Mouse (Mus musculus): ENCODE data around the gene Hnf4a.

DNA sequence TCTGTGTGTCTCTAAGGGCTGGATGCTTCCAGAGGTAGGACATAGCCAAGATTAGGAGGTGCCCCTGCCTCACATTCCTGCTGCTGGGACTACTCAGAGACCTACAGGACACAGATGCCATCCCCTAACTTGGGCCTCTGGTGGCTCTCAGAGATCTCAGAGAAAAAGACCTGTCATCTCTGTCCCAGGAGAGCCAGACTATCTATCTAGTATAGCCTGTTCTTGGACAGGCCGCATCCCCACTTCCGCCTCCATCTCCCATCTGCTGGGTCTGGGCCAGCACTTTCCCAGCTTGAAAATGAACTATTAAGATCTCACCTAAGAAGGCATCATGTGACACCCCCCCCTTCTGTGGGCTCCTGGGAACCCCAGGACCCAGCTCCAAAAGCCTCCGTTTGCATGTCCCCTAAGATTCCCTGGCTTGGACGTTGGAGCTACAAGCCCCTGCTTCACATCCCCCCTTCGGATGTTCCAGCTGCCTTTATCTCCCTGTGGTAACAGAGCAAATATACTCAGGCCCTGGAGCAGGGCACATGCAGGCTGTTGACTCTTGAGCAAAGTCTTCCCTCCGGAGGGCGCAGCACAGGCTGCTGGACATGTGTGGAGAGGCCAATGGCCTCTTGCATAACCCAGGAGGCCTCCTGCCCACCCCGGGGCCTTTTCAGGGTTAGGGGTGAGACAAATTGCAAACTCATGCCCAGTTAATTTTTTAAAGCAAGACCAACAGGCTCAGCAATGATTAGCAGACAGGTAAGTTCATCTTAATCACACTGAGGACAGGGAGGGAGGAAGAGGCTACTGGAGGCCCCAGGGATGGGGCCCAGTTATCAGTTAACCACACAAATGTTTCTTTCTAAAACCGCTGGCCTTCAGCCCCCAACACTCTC, 33.9 kb downstream of the Hnf4a start:
- TF ChIP-seq POLR2A (IDR thresholded peaks at IDR 0.05; ENCODE audit: insufficient read depth, low read depth, low read length) (no peak), CTCF (IDR thresholded peaks at IDR 0.05) (no peak), EP300 (IDR thresholded peaks at IDR 0.05; ENCODE audit: insufficient read depth, low read depth, low read length) (no peak)
